Mouse (Mus musculus) NIH3T3 (cell line): ENCODE measurements around the gene Itgal.
A peak's percentile ranks its signal among the peaks of the same experiment; 100 is the strongest.
"Not testable (repeated sequence)": the region's sequence is repeated elsewhere in the genome, so short reads cannot be mapped to it uniquely, and the experiment has no call there.

Experiments
- DNase-seq: peaks from one replicate; pipeline ENCODE4 v3.0.0-alpha.2; 2012; ENCODE audit warnings: low read depth

The Itgal gene

GRCm38 (mm10) chr7:127342332-127342731 is 46.3 kb downstream of the Itgal start:
- peak; percentile 46 for DNase-seq

- no peak for DNase-seq
These were observed 46.8 kb downstream of the Itgal start for GRCm38 (mm10) chr7:127342888-127343287.

GRCm38 (mm10) chr7:127343351-127344019 is 47.4 kb downstream of the Itgal start:
- DNase-seq: no peak

GRCm38 (mm10) chr7:127344371-127344770 is 48.3 kb downstream of the Itgal start:
- DNase-seq: no peak

- no peak for DNase-seq
These were observed 49.0 kb downstream of the Itgal start for GRCm38 (mm10) chr7:127345092-127345491.

- DNase-seq: peak; percentile 92
These were observed 49.7 kb downstream of the Itgal start, which contains the start of gene Zfp768 for GRCm38 (mm10) chr7:127345512-127346325. Gene Zfp768 (minus strand): TSS chr7:127345589.

- no peak for DNase-seq
These were observed 50.6 kb downstream of the Itgal start for GRCm38 (mm10) chr7:127346676-127347075.

GRCm38 (mm10) chr7:127351230-127352004 is 55.4 kb downstream of the Itgal start:
- no peak for DNase-seq

GRCm38 (mm10) chr7:127355796-127356195 is 59.7 kb downstream of the Itgal start:
- no peak for DNase-seq

GRCm38 (mm10) chr7:127357871-127358270 is 61.8 kb downstream of the Itgal start:
- no peak for DNase-seq

GRCm38 (mm10) chr7:127358472-127358871 is 62.4 kb downstream of the Itgal start:
- DNase-seq: no peak

- DNase-seq: no peak
These were observed 64.2 kb downstream of the Itgal start for GRCm38 (mm10) chr7:127360265-127360664.

- no peak for DNase-seq
These were observed 65.4 kb downstream of the Itgal start for GRCm38 (mm10) chr7:127361449-127361848.

GRCm38 (mm10) chr7:127362418-127362817 is 66.4 kb downstream of the Itgal start:
- peak; percentile 76 for DNase-seq

- peak; percentile 29 for DNase-seq
These were observed 67.4 kb downstream of the Itgal start for GRCm38 (mm10) chr7:127363475-127363921.

- DNase-seq: no peak
These were observed 68.1 kb downstream of the Itgal start for GRCm38 (mm10) chr7:127364166-127364565.

- DNase-seq: no peak
These were observed 70.2 kb downstream of the Itgal start for GRCm38 (mm10) chr7:127366249-127366648.

GRCm38 (mm10) chr7:127371213-127371612 is 75.2 kb downstream of the Itgal start:
- no peak for DNase-seq

GRCm38 (mm10) chr7:127371870-127372269 is 75.8 kb downstream of the Itgal start:
- DNase-seq: not testable (repeated sequence)

GRCm38 (mm10) chr7:127375271-127376245 is 79.5 kb downstream of the Itgal start, which contains the start of gene Zfp747:
Gene Zfp747 (minus strand): TSS chr7:127376050.
- peak; percentile 96 for DNase-seq

- DNase-seq: no peak
These were observed 82.4 kb downstream of the Itgal start for GRCm38 (mm10) chr7:127378310-127378921.
